Mouse (Mus musculus) G1E (cell line): ENCODE measurements around the gene Pi4kb.
"Not testable (repeated sequence)": the region's sequence is repeated elsewhere in the genome, so short reads cannot be mapped to it uniquely, and the experiment has no call there.

ENCODE experiments used
- CTCF ChIP-seq: IDR thresholded peaks from 2 replicates; pipeline ENCODE4 v1.5.1; 2012; ENCODE audit warnings: low read depth, low read length, inconsistent platforms, mixed read lengths
- TAL1 ChIP-seq: conservative IDR thresholded peaks from 2 replicates; pipeline ENCODE4 v1.6.1; 2012; ENCODE audit warnings: low read depth, low read length, inconsistent platforms, mixed read lengths

DNA sequence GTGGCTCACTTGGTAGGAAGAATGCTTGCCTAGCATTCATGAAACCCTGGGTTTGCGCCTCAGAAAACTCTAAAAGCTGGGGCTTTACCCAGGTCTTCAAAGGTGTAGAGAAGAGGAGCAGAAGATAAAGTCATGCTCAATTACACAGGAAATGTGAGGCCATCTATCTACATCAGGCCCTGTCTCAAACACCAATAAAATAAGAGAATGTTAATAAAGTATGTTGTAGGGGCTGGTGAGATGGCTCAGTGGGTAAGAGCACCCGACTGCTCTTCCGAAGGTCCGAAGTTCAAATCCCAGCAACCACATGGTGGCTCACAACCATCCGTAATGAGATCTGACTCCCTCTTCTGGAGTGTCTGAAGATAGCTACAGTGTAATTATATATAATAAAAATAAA is 46.4 kb downstream of the Pi4kb start:
- TF ChIP-seq CTCF, TAL1: not testable (repeated sequence)
